Mouse (Mus musculus) spleen, embryonic (tissue): ENCODE results near the gene Taar7a.

Experiments
- CTCF ChIA-PET: fragments of 350-600 bp; sonication (Branson Sonifier 250); formaldehyde crosslinking; loops from one replicate; lab custom pipeline; 2022; lab: Charles Lee

The Taar7a gene

DNA sequence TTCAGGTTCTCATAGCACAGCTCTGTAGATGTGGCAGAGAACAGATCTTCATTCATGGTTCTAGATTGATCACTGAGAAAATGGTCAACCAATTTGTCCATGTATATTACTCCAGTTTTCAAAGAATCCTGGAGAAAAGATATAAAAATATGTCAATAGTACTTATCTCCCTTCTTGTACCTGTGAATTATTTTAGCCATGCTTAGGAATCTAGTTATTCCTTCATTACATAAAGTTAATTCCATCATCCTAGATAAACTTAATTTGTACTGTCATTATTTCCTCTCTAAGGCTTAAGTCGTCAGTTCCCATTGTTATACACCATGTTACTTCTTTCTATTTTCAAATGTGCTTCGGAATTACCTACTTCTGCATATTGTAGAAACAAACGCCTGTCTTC, at the start of gene Taar7a:
Gene Taar7a (minus strand): TSS at position 101 of the 400 bp plus-strand sequence.
- CTCF ChIA-PET: no interaction called here

DNA sequence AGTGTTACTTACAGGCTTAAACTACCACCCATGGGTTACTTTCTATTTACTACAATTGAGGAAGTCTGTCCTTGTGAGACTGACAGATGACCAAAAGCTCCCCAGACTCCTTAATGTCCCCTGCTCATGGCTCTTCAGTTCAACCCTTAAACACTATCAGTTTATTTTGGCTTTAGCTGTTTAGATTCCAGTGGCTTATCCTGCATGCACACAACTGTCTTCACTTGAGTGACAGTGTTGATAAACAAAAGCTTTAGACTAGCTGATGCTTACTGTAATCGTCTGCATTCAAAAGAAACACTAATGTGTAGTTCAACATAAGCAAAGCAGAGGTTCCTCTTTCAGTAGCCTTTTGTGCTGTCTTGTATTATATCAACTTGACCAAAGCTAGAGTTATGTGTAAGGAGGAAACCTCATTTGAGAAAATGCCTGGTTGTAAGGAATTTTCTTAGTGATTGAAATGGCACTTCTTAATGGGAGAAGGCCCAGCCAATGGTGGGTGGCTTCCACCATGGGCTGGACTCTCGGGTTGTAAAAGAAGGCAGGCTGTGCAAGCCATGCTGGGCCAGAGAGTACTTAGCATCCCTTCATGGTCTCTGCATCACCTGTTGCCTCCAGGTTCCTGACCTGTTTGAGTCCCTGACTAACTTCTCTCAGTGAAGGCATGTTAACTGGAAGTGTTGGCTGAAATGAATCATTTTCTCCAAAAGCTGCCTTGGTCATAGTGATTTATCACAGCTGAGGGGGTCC, 47.0 kb upstream of the Taar7a start:
- CTCF ChIA-PET: no interaction called here

GRCm38 (mm10) chr10:24037314-24037713, 44.0 kb upstream of the Taar7a start, which contains the start of gene Taar7e:
Gene Taar7e (plus strand): TSS chr10:24037614.
- CTCF ChIA-PET: no interaction called here

- CTCF ChIA-PET: no interaction called here
These were observed 38.1 kb upstream of the Taar7a start for GRCm38 (mm10) chr10:24031347-24031746.

DNA sequence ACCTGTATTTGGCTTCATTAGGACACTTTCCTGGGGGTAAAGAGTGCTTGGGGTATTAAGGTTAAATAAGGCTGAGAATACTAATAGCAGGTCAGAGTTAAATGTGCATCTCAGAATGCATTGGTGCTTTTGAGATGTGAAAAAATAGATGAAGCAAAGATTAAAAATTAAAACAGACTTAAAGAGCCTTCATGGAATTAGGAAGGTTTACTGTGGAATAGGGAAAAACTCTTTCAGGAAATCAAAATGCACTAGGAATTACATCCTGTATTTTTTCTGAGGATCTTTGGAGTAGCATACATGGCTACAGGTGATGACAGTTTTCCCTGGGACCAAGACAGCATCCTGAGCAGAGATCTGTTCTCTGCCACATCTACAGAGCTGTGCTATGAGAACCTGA, 33.6 kb upstream of the Taar7a start, which contains the start of gene Taar7d:
Gene Taar7d (plus strand): TSS at position 301 of the 400 bp plus-strand sequence.
- CTCF ChIA-PET: no interaction called here

DNA sequence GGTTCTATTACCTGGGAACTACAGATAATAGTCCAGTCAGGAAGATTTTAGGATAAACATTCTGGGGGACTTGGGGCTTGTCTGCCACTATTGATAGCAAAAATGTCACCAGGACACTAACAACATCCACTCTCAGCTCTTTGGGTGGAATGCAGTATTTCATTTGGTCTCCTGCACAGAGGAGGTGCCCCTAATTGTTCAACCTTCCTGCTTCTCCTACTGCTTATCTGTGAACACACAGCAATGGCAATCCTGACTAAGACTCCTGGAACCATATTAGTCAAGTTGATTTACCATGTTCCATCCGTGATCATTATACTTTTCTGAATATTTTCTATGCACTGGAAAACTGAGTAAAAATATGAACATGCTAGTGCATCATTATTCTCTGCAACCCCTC, 14.9 kb upstream of the Taar7a start:
- CTCF ChIA-PET: no interaction called here

GRCm38 (mm10) chr10:24007034-24007433, 13.8 kb upstream of the Taar7a start:
- CTCF ChIA-PET: no interaction called here

- CTCF ChIA-PET: no interaction called here
These were observed 13.2 kb upstream of the Taar7a start for GRCm38 (mm10) chr10:24006442-24006841.

DNA sequence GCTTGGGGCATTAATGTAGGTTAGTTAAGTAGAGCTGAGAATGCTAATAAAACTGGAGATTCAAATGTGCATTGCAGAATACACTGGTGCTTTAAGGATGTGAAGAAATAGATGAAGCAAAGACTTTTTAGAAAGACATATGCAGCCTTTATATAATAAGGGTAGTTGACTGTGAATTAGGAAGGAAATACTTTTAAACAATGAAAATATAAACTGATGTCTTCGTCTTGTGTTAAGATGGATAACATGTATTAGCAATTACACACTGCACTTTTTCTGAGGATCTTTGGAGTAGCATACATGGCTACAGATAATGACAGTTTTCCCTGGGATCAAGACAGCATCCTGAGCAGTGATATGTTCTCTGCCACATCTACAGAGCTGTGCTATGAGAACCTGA, 6.4 kb upstream of the Taar7a start, which contains the start of gene Taar7b:
Gene Taar7b (plus strand): TSS at position 301 of the 400 bp plus-strand sequence.
- CTCF ChIA-PET: no interaction called here

GRCm38 (mm10) chr10:23986419-23986818, 6.9 kb downstream of the Taar7a start:
- CTCF ChIA-PET: no interaction called here

DNA sequence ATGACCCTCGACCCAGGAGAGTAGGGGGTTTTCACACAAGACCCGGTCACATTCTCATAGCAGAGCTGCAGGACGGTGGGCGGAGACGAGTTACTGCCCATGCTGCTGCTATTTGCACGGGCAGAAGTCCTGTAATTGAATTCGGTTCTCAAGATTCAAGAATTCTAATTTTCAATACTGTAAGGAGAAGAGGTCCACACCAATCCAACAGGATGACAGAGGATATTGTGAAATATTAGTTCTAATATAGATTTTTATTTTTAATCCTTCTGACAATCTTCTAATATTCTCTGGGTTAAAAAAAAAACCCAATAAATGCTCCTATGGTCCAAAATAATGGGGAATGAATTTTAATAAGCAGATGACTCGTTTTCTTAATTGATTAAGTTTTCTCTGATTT, 7.7 kb downstream of the Taar7a start, which contains the start of gene Taar6:
Gene Taar6 (minus strand): TSS at position 101 of the 400 bp plus-strand sequence.
- CTCF ChIA-PET: no interaction called here

- CTCF ChIA-PET: no interaction called here
These were observed 14.2 kb downstream of the Taar7a start for GRCm38 (mm10) chr10:23978901-23979705.

DNA sequence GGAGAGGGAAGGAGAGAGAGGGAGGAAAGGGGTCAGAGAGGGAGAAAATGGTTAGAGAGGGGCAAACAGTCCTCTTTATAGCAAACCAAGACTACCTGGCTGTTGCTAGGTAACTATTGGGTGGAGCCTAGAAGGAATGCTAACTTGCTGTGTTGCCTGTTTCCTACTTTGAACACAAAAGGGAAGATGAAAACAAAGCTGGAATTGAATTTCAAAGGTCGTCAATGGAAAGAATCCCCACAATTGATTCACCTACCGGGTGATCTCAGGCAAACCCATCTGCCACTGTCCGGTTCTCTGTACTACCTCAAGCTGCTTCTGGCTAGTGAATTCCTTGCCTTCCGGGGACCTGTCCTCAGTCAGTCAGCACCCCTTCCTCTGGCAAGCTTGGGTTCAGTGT, 15.3 kb downstream of the Taar7a start:
- CTCF ChIA-PET: no interaction called here

- CTCF ChIA-PET: no interaction called here
These were observed 22.0 kb downstream of the Taar7a start for GRCm38 (mm10) chr10:23971256-23971655.

DNA sequence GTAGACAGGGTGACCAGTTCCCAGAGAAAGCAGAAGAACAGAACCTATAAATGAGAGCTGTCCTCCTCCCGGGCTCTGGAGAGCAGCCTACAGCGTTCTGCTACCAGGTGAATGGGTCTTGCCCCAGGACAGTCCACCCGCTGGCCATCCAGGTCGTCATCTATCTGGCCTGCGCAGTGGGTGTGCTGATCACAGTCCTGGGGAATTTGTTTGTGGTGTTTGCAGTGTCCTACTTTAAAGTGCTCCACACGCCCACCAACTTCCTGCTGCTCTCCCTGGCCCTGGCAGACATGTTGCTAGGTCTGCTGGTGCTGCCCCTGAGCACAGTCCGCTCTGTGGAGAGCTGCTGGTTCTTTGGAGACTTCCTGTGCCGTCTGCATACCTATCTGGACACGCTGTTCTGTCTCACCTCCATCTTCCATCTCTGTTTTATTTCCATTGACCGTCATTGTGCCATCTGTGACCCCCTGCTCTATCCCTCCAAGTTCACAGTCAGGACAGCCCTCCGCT, 22.6 kb downstream of the Taar7a start, which contains the start of gene Taar5:
Gene Taar5 (plus strand): TSS at position 51 of the 510 bp plus-strand sequence.
- CTCF ChIA-PET: no interaction called here

DNA sequence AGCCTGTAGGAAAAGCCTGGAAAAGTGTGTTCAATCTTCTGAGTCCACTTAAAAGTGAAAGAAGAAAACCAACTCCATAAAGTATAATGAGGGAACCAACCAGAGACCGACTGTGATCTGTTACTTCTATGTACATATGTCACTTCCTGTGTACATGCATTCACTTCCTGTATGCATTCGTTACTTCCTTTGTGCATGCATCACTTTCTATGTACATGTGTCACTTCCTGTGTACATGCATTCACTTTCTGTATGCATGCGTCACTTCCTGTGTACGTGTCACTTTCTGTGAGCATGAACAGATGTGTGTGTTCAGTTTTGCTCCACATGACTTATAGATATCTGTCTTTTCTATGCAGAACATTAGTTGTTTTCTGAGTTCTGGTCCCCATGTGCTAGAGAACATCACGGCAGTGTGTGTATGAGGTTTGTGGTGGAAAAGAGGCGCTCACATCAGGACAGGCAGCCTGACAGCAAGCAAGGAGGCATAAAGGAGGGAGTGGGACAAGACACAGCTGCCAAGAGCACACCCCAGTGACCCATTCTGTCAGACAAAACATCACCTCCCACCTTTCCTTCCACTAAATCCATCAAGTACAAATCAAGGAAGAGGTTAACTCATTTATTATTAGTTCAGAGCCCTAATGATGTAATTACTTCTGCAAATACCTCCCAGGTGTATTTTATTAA, 28.2 kb downstream of the Taar7a start:
- CTCF ChIA-PET: no interaction called here

- CTCF ChIA-PET: no interaction called here
These were observed 29.8 kb downstream of the Taar7a start for GRCm38 (mm10) chr10:23963444-23963843.

DNA sequence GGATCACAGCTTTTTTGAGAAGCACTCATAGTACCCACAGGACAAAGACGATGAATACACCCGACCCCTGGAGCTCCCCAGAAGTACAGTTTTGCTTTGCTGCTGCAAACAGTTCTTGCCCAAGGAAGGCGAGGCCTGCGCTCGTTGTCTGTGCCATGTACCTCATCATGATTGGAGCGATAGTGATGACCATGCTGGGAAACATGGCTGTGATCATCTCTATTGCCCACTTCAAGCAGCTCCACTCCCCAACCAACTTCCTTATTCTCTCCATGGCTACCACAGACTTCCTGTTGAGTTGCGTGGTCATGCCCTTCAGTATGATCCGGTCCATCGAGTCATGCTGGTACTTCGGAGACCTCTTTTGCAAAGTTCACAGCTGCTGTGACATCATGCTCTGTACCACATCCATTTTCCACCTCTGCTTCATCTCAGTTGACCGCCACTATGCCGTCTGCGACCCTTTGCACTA, 32.8 kb downstream of the Taar7a start, which contains the start of gene Taar4:
Gene Taar4 (plus strand): TSS at position 51 of the 472 bp plus-strand sequence.
- CTCF ChIA-PET: no interaction called here

GRCm38 (mm10) chr10:23959071-23959470, 34.2 kb downstream of the Taar7a start:
- CTCF ChIA-PET: no interaction called here

GRCm38 (mm10) chr10:23951714-23952113, 41.6 kb downstream of the Taar7a start:
- CTCF ChIA-PET: no interaction called here

GRCm38 (mm10) chr10:23949508-23950005, 43.7 kb downstream of the Taar7a start, which contains the start of gene Taar3:
Gene Taar3 (plus strand): TSS chr10:23949558.
- CTCF ChIA-PET: no interaction called here
